Mouse (Mus musculus): ENCODE measurements around the gene Cdh15.

- TF ChIP-seq CTCF (IDR thresholded peaks at IDR 0.05) (no peak), POLR2A (IDR thresholded peaks at IDR 0.05; ENCODE audit: insufficient read depth, low read depth, low read length) (no peak), EP300 (IDR thresholded peaks at IDR 0.05; ENCODE audit: insufficient read depth, low read depth, low read length) (no peak)
Observed at GRCm38 (mm10) chr8:122883671-122884070, 35.9 kb downstream of the Cdh15 start.

Data from heart, adult 2 months (tissue).